Mouse (Mus musculus) embryonic fibroblast, embryonic 13.5 days (primary cell): ENCODE data around the gene H2afx.

Source experiments
- CTCF ChIP-seq: IDR thresholded peaks from 2 replicates; pipeline ENCODE4 v1.5.1; 2011; ENCODE audit warnings: mild to moderate bottlenecking, control low read depth, low read length, moderate library complexity, borderline replicate concordance; ENCODE audit not compliant: insufficient read depth
- POLR2A ChIP-seq: IDR thresholded peaks from 2 replicates; pipeline ENCODE4 v1.6.1; 2011; ENCODE audit warnings: low read depth, mild to moderate bottlenecking, control low read depth, low read length, moderate library complexity

- TF ChIP-seq POLR2A (no peak), CTCF (no peak)
Measured at GRCm38 (mm10) chr9:44357207-44357606, 22.7 kb downstream of the H2afx start.
